Mouse (Mus musculus) CH12.LX (cell line): ENCODE measurements around the gene Pptc7. TPM values are rescaled to one million over a fixed set of nuclear protein-coding genes. Genes with fewer than 3 reads are reported as not detected.

Source experiments
- DNase-seq: peaks from one replicate; pipeline ENCODE4 v3.0.0-alpha.2; 2013; ENCODE audit errors: extremely low read depth
- H3K27ac ChIP-seq: 2 replicates; pipeline ENCODE4 v1.5.1; 2012; ENCODE audit warnings: low read depth, mild to moderate bottlenecking, control low read depth, moderate library complexity; ENCODE audit not compliant: insufficient read depth
- H3K27me3 ChIP-seq: replicated peaks from 2 replicates; pipeline ENCODE3; 2012; ENCODE audit warnings: inconsistent platforms
- H3K36me3 ChIP-seq, 2 experiments: replicated peaks in 1 of 2; 2 replicates each; pipeline versions ENCODE3 to v1.6.1; 2012; ENCODE audit warnings: inconsistent platforms in 1 of 2, low read length in 1 of 2, mild to moderate bottlenecking in 1 of 2, mixed read lengths in 1 of 2, moderate library complexity in 1 of 2; ENCODE audit not compliant: control insufficient read depth in 1 of 2, insufficient read depth in 1 of 2
- H3K4me1 ChIP-seq, 2 experiments: 2 replicates each; pipeline ENCODE4 v1.6.1; 2012; ENCODE audit warnings: inconsistent platforms in 1 of 2, moderate library complexity in 1 of 2; ENCODE audit not compliant: insufficient read depth in 2 of 2, control insufficient read depth in 1 of 2
- H3K4me2 ChIP-seq: 2 replicates; pipeline ENCODE4 v1.6.1; 2012; ENCODE audit warnings: low read depth, mild to moderate bottlenecking, control low read depth; ENCODE audit not compliant: poor library complexity, insufficient read depth, severe bottlenecking
- H3K4me3 ChIP-seq, 3 experiments: fragments of 150-350 bp in 1 of 3; sonication (generic) in 1 of 3; replicated peaks in 1 of 3; 2 replicates each; pipeline versions ENCODE3 to v1.5.1; 2011 to 2012; ENCODE audit warnings: low read depth in 2 of 3, low read length in 2 of 3, mild to moderate bottlenecking in 2 of 3, moderate library complexity in 2 of 3, control low read depth in 1 of 3, improper control_type of control experiment in 1 of 3, inconsistent platforms in 1 of 3, mixed read lengths in 1 of 3; ENCODE audit not compliant: poor library complexity in 1 of 3
- H3K79me2 ChIP-seq: replicated peaks from 2 replicates; pipeline ENCODE4 v1.6.1; 2012; ENCODE audit warnings: mild to moderate bottlenecking, moderate library complexity; ENCODE audit not compliant: control insufficient read depth, poor library complexity, insufficient read depth, severe bottlenecking; ENCODE audit errors: extremely low read depth
- H3K9ac ChIP-seq: 2 replicates; pipeline ENCODE4 v1.6.1; 2012; ENCODE audit warnings: low read depth, mild to moderate bottlenecking, control low read depth, moderate library complexity; ENCODE audit not compliant: insufficient read depth
- H3K9me3 ChIP-seq: replicated peaks from 2 replicates; pipeline ENCODE3; 2012; ENCODE audit warnings: low read length, inconsistent platforms, mixed read lengths
- CHD2 ChIP-seq: IDR thresholded peaks from 2 replicates; pipeline ENCODE4 v1.6.1; 2011; ENCODE audit warnings: low read length, improper control_type of control experiment
- E2F4 ChIP-seq: IDR thresholded peaks from 2 replicates; pipeline ENCODE4 v1.6.1; 2011; ENCODE audit warnings: low read depth, low read length, improper control_type of control experiment; ENCODE audit not compliant: insufficient replicate concordance
- GABPA ChIP-seq: IDR thresholded peaks from 2 replicates; pipeline ENCODE4 v1.6.1; 2012; ENCODE audit warnings: low read depth, low read length, improper control_type of control experiment, inconsistent platforms; ENCODE audit not compliant: insufficient replicate concordance
- MAFK ChIP-seq: IDR thresholded peaks from 2 replicates; pipeline ENCODE4 v1.6.1; 2011; ENCODE audit warnings: low read length, improper control_type of control experiment; ENCODE audit not compliant: insufficient replicate concordance
- MAZ ChIP-seq: IDR thresholded peaks from 2 replicates; pipeline ENCODE4 v1.6.1; 2012; ENCODE audit warnings: low read depth, mild to moderate bottlenecking, inconsistent platforms, low read length, improper control_type of control experiment, moderate library complexity
- PAX5 ChIP-seq: IDR thresholded peaks from 2 replicates; pipeline ENCODE4 v1.6.1; 2012; ENCODE audit warnings: low read length, inconsistent platforms, mixed read lengths
- POLR2AphosphoS2 ChIP-seq: IDR thresholded peaks from 2 replicates; pipeline ENCODE4 v1.6.1; 2011; ENCODE audit warnings: low read depth, low read length, improper control_type of control experiment
- SMC3 ChIP-seq: IDR thresholded peaks from 2 replicates; pipeline ENCODE4 v1.6.1; 2011; ENCODE audit warnings: low read depth, low read length, improper control_type of control experiment
- TBP ChIP-seq: conservative IDR thresholded peaks from 2 replicates; pipeline ENCODE4 v1.6.1; 2011; ENCODE audit warnings: low read depth, low read length, improper control_type of control experiment
- TCF12 ChIP-seq: IDR thresholded peaks from 2 replicates; pipeline ENCODE4 v1.6.1; 2014; ENCODE audit warnings: low read depth, mild to moderate bottlenecking, inconsistent platforms, low read length, improper control_type of control experiment
- UBTF ChIP-seq: IDR thresholded peaks from 2 replicates; pipeline ENCODE4 v1.6.1; 2012; ENCODE audit warnings: low read depth, mild to moderate bottlenecking, inconsistent platforms, low read length, improper control_type of control experiment, moderate library complexity
- USF1 ChIP-seq: IDR thresholded peaks from 2 replicates; pipeline ENCODE4 v1.6.1; 2014; ENCODE audit warnings: low read depth, mild to moderate bottlenecking, inconsistent platforms, low read length, improper control_type of control experiment
- USF2 ChIP-seq: conservative IDR thresholded peaks from 2 replicates; pipeline ENCODE4 v1.6.1; 2011; ENCODE audit warnings: low read depth, low read length, improper control_type of control experiment
- ZC3H11A ChIP-seq: IDR thresholded peaks from 2 replicates; pipeline ENCODE4 v1.6.1; 2012; ENCODE audit warnings: low read depth, mild to moderate bottlenecking, inconsistent platforms, low read length, improper control_type of control experiment
- dilution Hi-C: fragments of 300-500 bp; cut with MboI; formaldehyde crosslinking; loops from 2 replicates; pipeline ENCODE4 v1.14.3; 2020; ENCODE audit warnings: low sequenced_read_pairs; ENCODE audit not compliant: extremely low pct_unique_long_range_greater_than_20kb, extremely low pct_ligation_motif_present
- in situ Hi-C: fragments of 300-500 bp; cut with MboI; formaldehyde crosslinking; loops from 3 replicates; pipeline ENCODE4 v1.14.3; 2019; ENCODE audit warnings: low sequenced_read_pairs, low pct_ligation_motif_present, low pct_unique_long_range_greater_than_20kb, mixed read lengths
- polyA plus RNA-seq: library from polyadenylated mRNA; unstranded; fragments of >175 nt; gene quantifications from 2 replicates; pipeline ENCODE4 v1.2.1, GENCODE M21; 2012; ENCODE audit warnings: low read depth; ENCODE audit not compliant: insufficient read length
- total RNA-seq, 2 experiments: library from RNA; depleted of rRNA; stranded (reverse); fragments of 300-350 nt in 1 of 2; fragments of >200 nt in 1 of 2; gene quantifications; 2 replicates each; pipeline ENCODE4 v1.2.3; 2012 to 2014

Pptc7 gene
- total and polyA plus RNA-seq, 3 experiments = 17.1 to 25.9 (median 23.6) TPM

GRCm38 (mm10) chr5:122291553-122292339, 7.6 kb downstream of the Pptc7 start:
- no peak overlapping the region for H3K27ac ChIP-seq
- no peaks in the 10 kb centered on the region for H3K9me3 ChIP-seq
- peaks cover 13 to 82% of the 10 kb centered on the region in 2 experiments for H3K36me3 ChIP-seq
- no peak overlapping the region for H3K4me3 ChIP-seq
- H3K4me1 ChIP-seq = peaks cover 27 to 74% of the 10 kb centered on the region in 2 experiments
- peaks cover 80% of the 10 kb centered on the region for H3K79me2 ChIP-seq
- TF ChIP-seq POLR2AphosphoS2 (no peak), TBP (no peak), USF1 (no peak), MAZ (no peak), CHD2 (no peak), MAFK (no peak), UBTF (no peak), GABPA (no peak), USF2 (no peak)
- DNase-seq = no peak
- in situ Hi-C loops = no loop called here
- H3K4me2 ChIP-seq = no peak overlapping the region
- H3K27me3 ChIP-seq = no peaks in the 10 kb centered on the region
- dilution Hi-C loops = no loop called here
- H3K9ac ChIP-seq = no peak overlapping the region

GRCm38 (mm10) chr5:122293131-122293530, 9.0 kb downstream of the Pptc7 start:
- Histone ChIP-seq H3K4me1 (peaks cover 17 to 61% of the 10 kb centered on the region in 2 experiments), H3K79me2 (peaks cover 78% of the 10 kb centered on the region), H3K4me2 (no peak overlapping the region), H3K9ac (no peak overlapping the region), H3K27me3 (no peaks in the 10 kb centered on the region), H3K36me3 (peaks cover 13 to 74% of the 10 kb centered on the region in 2 experiments), H3K4me3 (no peak overlapping the region), H3K9me3 (no peaks in the 10 kb centered on the region), H3K27ac (no peak overlapping the region)
- in situ Hi-C loops = no loop called here
- dilution Hi-C loops = no loop called here
- DNase-seq = no peak
- TF ChIP-seq PAX5 (no peak), E2F4 (no peak), ZC3H11A (no peak), SMC3 (no peak), TCF12 (no peak)
